Mouse (Mus musculus): ENCODE results near the gene Ppp1r3c.

DNA sequence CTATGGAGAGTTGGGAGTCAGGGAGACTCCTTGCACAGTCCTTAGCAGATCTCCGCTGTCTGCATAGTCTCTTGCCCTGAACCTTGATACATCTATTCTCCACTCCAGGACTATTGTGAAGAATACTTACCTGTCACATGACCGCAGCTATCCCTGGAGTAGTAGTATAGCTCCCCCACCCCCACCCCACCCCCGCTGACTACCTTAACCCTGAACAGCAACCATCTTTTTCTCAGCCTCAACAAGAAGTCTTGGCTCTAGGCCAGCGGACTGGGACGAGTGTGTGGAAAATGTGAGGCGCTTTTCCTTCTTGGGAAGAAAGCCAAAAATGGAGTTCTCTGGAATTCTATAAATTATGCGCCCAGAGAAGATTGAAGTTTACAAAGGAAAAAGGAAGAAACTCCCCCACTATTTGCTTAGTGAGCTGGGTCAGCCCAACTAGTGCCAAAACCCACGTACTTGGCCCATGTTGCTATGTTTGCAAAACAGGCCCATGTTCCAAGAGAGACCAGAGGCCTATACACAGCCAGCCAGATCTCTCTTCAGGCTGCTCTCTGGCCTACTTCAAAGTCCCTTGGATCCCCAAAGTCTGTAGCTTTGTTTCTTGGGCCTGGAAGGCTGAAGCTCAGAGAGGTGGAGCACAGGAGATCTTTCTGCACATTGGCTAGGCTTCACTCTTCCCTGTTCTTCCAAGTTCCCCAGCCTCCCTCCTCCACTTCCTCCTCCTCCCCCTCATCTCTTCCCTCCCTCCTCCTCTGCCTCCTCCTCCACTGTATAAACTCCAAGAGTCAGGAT lies 48.4 kb downstream of the Ppp1r3c start:
- no peak for TF ChIP-seq GATA1 (IDR thresholded peaks at IDR 0.05; ENCODE audit: low read length)
- no peak for TF ChIP-seq TAL1 (IDR thresholded peaks at IDR 0.05; ENCODE audit: low read length)
